Mouse (Mus musculus): ENCODE results near the gene Mien1. TPM values are rescaled to one million over a fixed set of nuclear protein-coding genes. Genes with fewer than 3 reads are reported as not detected.

Mien1 gene
- polyA plus RNA-seq, 2 experiments, result 48.5 to 86.8 TPM

DNA sequence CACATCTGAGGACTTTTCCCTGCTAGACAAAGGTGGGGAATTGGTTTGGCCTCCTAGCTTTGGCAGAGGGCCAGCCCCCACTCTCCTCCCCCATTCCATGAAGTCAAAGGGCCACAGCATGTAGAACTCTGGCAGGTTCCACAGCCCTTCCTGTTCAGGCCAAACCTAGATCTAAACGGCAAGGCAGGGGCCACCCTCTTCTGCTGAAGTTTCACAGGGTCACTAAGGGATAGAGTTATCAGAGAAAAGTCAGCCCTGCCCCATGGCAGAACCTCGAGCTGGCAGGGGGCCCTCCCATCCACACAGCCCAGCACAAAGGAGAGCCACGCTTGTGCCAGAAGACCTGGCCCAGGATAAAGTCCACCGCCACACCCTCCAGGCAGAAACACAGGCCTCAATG lies 43.8 kb downstream of the Mien1 start:
- Histone ChIP-seq H3K4me2 (replicated peaks; ENCODE audit: low read depth, low read length, severe bottlenecking) (no peak overlapping the region), H3K4me3 (replicated peaks; ENCODE audit: low read length) (no peak overlapping the region), H3K9me3 (ENCODE audit: control insufficient read depth, low read length) (no peaks in the 10 kb centered on the region), H3K9ac (ENCODE audit: low read depth, low read length, severe bottlenecking) (no peak overlapping the region), H3K27ac (replicated peaks; ENCODE audit: low read depth, low read length) (no peak overlapping the region), H3K27me3 (ENCODE audit: control insufficient read depth, insufficient read depth, low read length) (no peaks in the 10 kb centered on the region; the same call in 1 of the 2 replicates), H3K4me1 (ENCODE audit: control insufficient read depth, insufficient read depth, low read length) (peaks cover 10% of the 10 kb centered on the region), H3K36me3 (ENCODE audit: control insufficient read depth, insufficient read depth, low read length) (no peaks in the 10 kb centered on the region)
- WGBS, result 57% methylated on average over 4 of the region's 4 CpGs
- ATAC-seq (ENCODE audit: low FRiP score, low read depth) (no peak), DNase-seq (ENCODE audit: low spot score) (no peak)
- TF ChIP-seq POLR2A (IDR thresholded peaks at IDR 0.05; ENCODE audit: borderline replicate concordance, extremely low read depth, insufficient read depth, insufficient read length), result no peak

DNA sequence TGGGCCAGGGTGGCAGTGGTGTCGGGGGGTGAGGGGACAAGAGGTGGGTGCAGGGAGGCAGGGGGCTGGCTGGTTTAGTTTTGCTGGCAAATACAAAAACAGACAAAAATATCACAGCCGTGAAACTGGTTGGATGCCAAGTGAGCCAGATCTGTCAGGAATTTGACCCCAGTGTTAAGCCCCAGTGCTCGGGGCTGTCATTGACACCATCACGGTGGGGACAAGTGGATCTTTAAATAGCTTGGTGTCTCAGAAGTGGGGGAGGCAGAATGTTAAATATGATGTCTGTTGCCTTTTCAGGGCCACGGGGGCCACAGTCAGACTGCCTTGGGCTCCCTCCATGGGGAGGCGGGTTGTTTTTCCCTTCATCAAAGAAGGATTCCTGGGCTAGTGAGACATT lies 44.5 kb downstream of the Mien1 start:
- H3K27ac ChIP-seq (replicated peaks; ENCODE audit: low read depth, low read length), result no peak overlapping the region
- H3K36me3 ChIP-seq (ENCODE audit: control insufficient read depth, insufficient read depth, low read length), result no peaks in the 10 kb centered on the region
- DNase-seq (ENCODE audit: low spot score) (peak; percentile 43), ATAC-seq (ENCODE audit: low FRiP score, low read depth) (peak; percentile 13; the same call in 1 of the 2 replicates)
- H3K9me3 ChIP-seq (ENCODE audit: control insufficient read depth, low read length), result no peaks in the 10 kb centered on the region
- no peaks in the 10 kb centered on the region; the same call in 1 of the 2 replicates for H3K27me3 ChIP-seq (ENCODE audit: control insufficient read depth, insufficient read depth, low read length)
- TF ChIP-seq POLR2A (IDR thresholded peaks at IDR 0.05; ENCODE audit: borderline replicate concordance, extremely low read depth, insufficient read depth, insufficient read length), result no peak
- WGBS, result 44% methylated on average over 6 of the region's 6 CpGs
- no peak overlapping the region for H3K4me3 ChIP-seq (replicated peaks; ENCODE audit: low read length)
- peak overlapping the region; percentile 28 for H3K9ac ChIP-seq (ENCODE audit: low read depth, low read length, severe bottlenecking)
- no peak overlapping the region for H3K4me2 ChIP-seq (replicated peaks; ENCODE audit: low read depth, low read length, severe bottlenecking)
- peaks cover 10% of the 10 kb centered on the region for H3K4me1 ChIP-seq (ENCODE audit: control insufficient read depth, insufficient read depth, low read length)

DNA sequence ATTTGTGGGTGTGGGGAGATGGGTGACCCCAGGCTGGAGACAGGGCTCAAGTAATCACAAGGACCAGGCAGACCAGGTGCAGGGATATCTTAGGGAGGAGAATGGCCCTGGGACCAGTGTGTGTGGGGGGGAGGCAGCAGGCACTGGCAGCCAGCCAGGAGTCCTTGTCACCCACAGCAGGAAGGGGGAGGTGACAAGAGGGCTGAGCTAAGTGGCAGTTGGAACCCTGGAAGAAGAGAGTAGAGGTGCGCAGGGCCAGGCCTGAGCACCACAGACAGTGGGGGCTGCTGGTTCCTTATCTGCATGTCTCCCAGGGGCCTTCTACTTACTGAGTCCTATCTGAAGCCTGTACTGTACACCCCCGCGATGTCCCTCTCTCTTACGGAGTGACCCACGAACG lies 45.5 kb downstream of the Mien1 start:
- TF ChIP-seq POLR2A (IDR thresholded peaks at IDR 0.05; ENCODE audit: borderline replicate concordance, extremely low read depth, insufficient read depth, insufficient read length), result no peak
- 81% methylated on average over 6 of the region's 6 CpGs for WGBS
- Histone ChIP-seq H3K27me3 (ENCODE audit: control insufficient read depth, insufficient read depth, low read length) (peaks cover 4% of the 10 kb centered on the region; the same call in 1 of the 2 replicates), H3K4me1 (ENCODE audit: control insufficient read depth, insufficient read depth, low read length) (peaks cover 10% of the 10 kb centered on the region), H3K4me2 (replicated peaks; ENCODE audit: low read depth, low read length, severe bottlenecking) (no peak overlapping the region), H3K9ac (ENCODE audit: low read depth, low read length, severe bottlenecking) (0 out of 2 replicates have a peak overlapping the region, but pooled peaks have one; percentile 21), H3K36me3 (ENCODE audit: control insufficient read depth, insufficient read depth, low read length) (no peaks in the 10 kb centered on the region), H3K4me3 (replicated peaks; ENCODE audit: low read length) (no peak overlapping the region), H3K9me3 (ENCODE audit: control insufficient read depth, low read length) (no peaks in the 10 kb centered on the region), H3K27ac (replicated peaks; ENCODE audit: low read depth, low read length) (no peak overlapping the region)
- ATAC-seq (ENCODE audit: low FRiP score, low read depth) (no peak), DNase-seq (ENCODE audit: low spot score) (peak; percentile 52)

DNA sequence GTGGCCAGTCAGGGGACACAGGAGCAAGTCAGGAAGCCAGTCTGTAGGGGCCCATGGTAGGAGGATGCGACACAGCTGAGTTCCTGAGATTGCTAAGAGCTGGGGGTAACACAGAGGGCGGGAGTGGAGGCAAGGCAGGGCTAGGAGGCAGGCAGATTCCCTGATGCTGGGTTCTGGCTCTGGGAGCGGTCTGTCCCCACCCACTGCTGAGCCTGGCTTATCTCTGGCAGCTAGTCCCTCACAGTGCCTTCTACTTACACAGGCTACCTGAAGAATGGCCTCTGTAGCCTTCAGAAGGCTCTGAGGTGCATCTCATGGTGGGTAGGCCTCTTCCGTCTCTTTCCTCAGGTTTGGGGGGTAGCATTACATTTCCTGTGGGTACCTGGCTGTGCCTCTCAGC lies 46.1 kb downstream of the Mien1 start:
- Histone ChIP-seq H3K27ac (replicated peaks; ENCODE audit: low read depth, low read length) (no peak overlapping the region), H3K4me2 (replicated peaks; ENCODE audit: low read depth, low read length, severe bottlenecking) (no peak overlapping the region; the same call in 1 of the 2 replicates), H3K27me3 (ENCODE audit: control insufficient read depth, insufficient read depth, low read length) (peaks cover 11% of the 10 kb centered on the region), H3K4me1 (ENCODE audit: control insufficient read depth, insufficient read depth, low read length) (peaks cover 10% of the 10 kb centered on the region), H3K9me3 (ENCODE audit: control insufficient read depth, low read length) (no peaks in the 10 kb centered on the region), H3K4me3 (replicated peaks; ENCODE audit: low read length) (no peak overlapping the region), H3K36me3 (ENCODE audit: control insufficient read depth, insufficient read depth, low read length) (no peaks in the 10 kb centered on the region), H3K9ac (ENCODE audit: low read depth, low read length, severe bottlenecking) (0 out of 2 replicates have a peak overlapping the region, but pooled peaks have one; percentile 21)
- ATAC-seq (ENCODE audit: low FRiP score, low read depth) (no peak), DNase-seq (ENCODE audit: low spot score) (no peak)
- TF ChIP-seq POLR2A (IDR thresholded peaks at IDR 0.05; ENCODE audit: borderline replicate concordance, extremely low read depth, insufficient read depth, insufficient read length), result no peak
- 60% methylated on average over 4 of the region's 4 CpGs for WGBS

DNA sequence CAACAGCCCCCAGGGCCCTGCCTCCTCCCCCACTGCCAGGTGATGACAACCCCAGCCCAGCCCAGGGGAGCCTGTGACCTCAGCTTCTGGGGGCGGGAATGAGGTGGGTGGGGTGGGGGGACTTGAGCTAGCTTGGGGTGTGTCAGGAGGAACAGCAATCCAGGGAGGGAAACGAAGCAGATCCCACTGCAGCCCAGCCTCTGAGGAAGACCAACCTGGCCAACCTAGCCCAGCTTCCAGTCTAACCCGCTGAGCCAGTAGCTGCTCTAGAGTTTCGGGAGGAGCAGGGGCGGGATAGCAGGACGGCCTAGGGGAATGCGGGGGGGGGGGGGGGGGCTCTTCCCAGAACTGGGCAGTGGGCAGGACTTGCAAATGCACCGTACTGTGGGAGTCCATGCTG lies 46.8 kb downstream of the Mien1 start:
- TF ChIP-seq POLR2A (IDR thresholded peaks at IDR 0.05; ENCODE audit: borderline replicate concordance, extremely low read depth, insufficient read depth, insufficient read length), result no peak
- Histone ChIP-seq H3K9me3 (ENCODE audit: control insufficient read depth, low read length) (no peaks in the 10 kb centered on the region), H3K36me3 (ENCODE audit: control insufficient read depth, insufficient read depth, low read length) (no peaks in the 10 kb centered on the region), H3K4me1 (ENCODE audit: control insufficient read depth, insufficient read depth, low read length) (peaks cover 10% of the 10 kb centered on the region), H3K4me3 (replicated peaks; ENCODE audit: low read length) (no peak overlapping the region), H3K27ac (replicated peaks; ENCODE audit: low read depth, low read length) (no peak overlapping the region), H3K4me2 (replicated peaks; ENCODE audit: low read depth, low read length, severe bottlenecking) (no peak overlapping the region), H3K27me3 (ENCODE audit: control insufficient read depth, insufficient read depth, low read length) (peaks cover 17% of the 10 kb centered on the region), H3K9ac (ENCODE audit: low read depth, low read length, severe bottlenecking) (no peak overlapping the region)
- DNase-seq (ENCODE audit: low spot score), result no peak
- no peak for ATAC-seq (ENCODE audit: low FRiP score, low read depth)
- WGBS, result 13% methylated on average over 6 of the region's 8 CpGs

DNA sequence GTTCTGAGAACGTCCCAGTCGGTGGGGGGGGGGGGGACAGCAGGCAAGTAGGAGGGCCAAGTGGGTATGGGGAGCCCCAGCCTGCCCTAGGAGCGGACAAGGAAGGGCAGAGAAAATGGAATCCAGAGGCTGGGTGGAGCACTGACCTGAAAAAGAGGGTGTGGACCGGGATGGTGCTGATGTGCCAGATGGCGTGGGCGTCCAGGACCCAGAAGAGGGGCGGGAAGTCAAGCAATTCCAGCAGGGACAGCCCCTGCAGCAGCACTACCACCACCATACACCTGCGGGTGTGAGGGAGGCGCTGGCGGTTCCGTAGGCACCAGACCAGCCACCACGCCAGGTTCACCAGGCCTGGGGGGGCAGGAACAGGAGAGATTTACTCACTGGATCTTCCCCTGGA lies 48.6 kb downstream of the Mien1 start:
- 65% methylated on average over 11 of the region's 12 CpGs for WGBS
- DNase-seq (ENCODE audit: low spot score) (no peak), ATAC-seq (ENCODE audit: low FRiP score, low read depth) (no peak)
- Histone ChIP-seq H3K9me3 (ENCODE audit: control insufficient read depth, low read length) (no peaks in the 10 kb centered on the region), H3K4me2 (replicated peaks; ENCODE audit: low read depth, low read length, severe bottlenecking) (no peak overlapping the region), H3K27me3 (ENCODE audit: control insufficient read depth, insufficient read depth, low read length) (peaks cover 36% of the 10 kb centered on the region), H3K4me3 (replicated peaks; ENCODE audit: low read length) (no peak overlapping the region), H3K9ac (ENCODE audit: low read depth, low read length, severe bottlenecking) (no peak overlapping the region), H3K4me1 (ENCODE audit: control insufficient read depth, insufficient read depth, low read length) (peaks cover 10% of the 10 kb centered on the region), H3K27ac (replicated peaks; ENCODE audit: low read depth, low read length) (no peak overlapping the region), H3K36me3 (ENCODE audit: control insufficient read depth, insufficient read depth, low read length) (no peaks in the 10 kb centered on the region)
- no peak for TF ChIP-seq POLR2A (IDR thresholded peaks at IDR 0.05; ENCODE audit: borderline replicate concordance, extremely low read depth, insufficient read depth, insufficient read length)
